Mouse (Mus musculus) neural tube, embryonic 12.5 days (tissue): ENCODE measurements at regions not wholly inside any gene's neighbourhood (a gene's known extent, or its start where the extent isn't known, plus 50 kb on each side); places are given as distances from the start of the nearest gene placed in this dataset.
A peak's percentile ranks its signal among the peaks of the same experiment; 100 is the strongest.
"Not testable (repeated sequence)": the region's sequence is repeated elsewhere in the genome, so short reads cannot be mapped to it uniquely, and the experiment has no call there.

Source experiments
- ATAC-seq: fragments of 200-750 bp; cut with Nextera tagmentation; 2 replicates; pipeline ENCODE4 v1.8.0; 2017; ENCODE audit warnings: low read depth, mild to moderate bottlenecking, moderate TSS enrichment, moderate library complexity; ENCODE audit not compliant: low FRiP score
- H3K27ac ChIP-seq: fragments of 300-500 bp; sonication (generic); 2 replicates; pipeline ENCODE4 v1.5.1; 2016
- H3K27me3 ChIP-seq: fragments of 300-500 bp; sonication (generic); replicated peaks from 2 replicates; pipeline ENCODE4 v1.6.1; 2016; ENCODE audit warnings: mild to moderate bottlenecking
- H3K36me3 ChIP-seq: fragments of 300-500 bp; sonication (generic); 2 replicates; pipeline ENCODE4 v1.6.1; 2016; ENCODE audit warnings: mild to moderate bottlenecking
- H3K4me1 ChIP-seq: fragments of 300-500 bp; sonication (generic); 2 replicates; pipeline ENCODE4 v1.6.1; 2016
- H3K4me2 ChIP-seq: fragments of 300-500 bp; sonication (generic); replicated peaks from 2 replicates; pipeline ENCODE4 v1.6.1; 2016; ENCODE audit warnings: mild to moderate bottlenecking
- H3K4me3 ChIP-seq: fragments of 300-500 bp; sonication (generic); 2 replicates; pipeline ENCODE4 v1.5.1; 2016
- H3K9ac ChIP-seq: fragments of 300-500 bp; sonication (generic); 2 replicates; pipeline ENCODE4 v1.6.1; 2016; ENCODE audit warnings: mild to moderate bottlenecking
- H3K9me3 ChIP-seq: fragments of 300-500 bp; sonication (generic); 2 replicates; pipeline ENCODE4 v1.6.1; 2016; ENCODE audit warnings: mild to moderate bottlenecking
- WGBS: fragments of 180-500 bp; shearing (Covaris S2); methylation state at CpG from one replicate; pipeline ENCODE4 v1.1.7; 2016; 5-methylcytosine and 5-hydroxymethylcytosine counted together

- not testable (repeated sequence) for H3K9me3 ChIP-seq, H3K4me2 ChIP-seq, H3K4me1 ChIP-seq, H3K4me3 ChIP-seq, H3K27ac ChIP-seq, H3K36me3 ChIP-seq, ATAC-seq, H3K9ac ChIP-seq, H3K27me3 ChIP-seq
- WGBS = 79% methylated on average over 10 of the region's 10 CpGs
These were observed 138.4 kb upstream of the Samt2 start for GRCm38 (mm10) chrX:154717526-154717925.

GRCm38 (mm10) chrX:154713641-154714255 is 134.6 kb upstream of the Samt2 start:
- Histone ChIP-seq H3K27ac (no peak overlapping the region), H3K4me2 (peak overlapping the region; percentile 53)
- ATAC-seq = peak; percentile 78

GRCm38 (mm10) chrX:154712576-154712975 is 133.4 kb upstream of the Samt2 start:
- H3K27me3 ChIP-seq, H3K4me1 ChIP-seq, H3K9me3 ChIP-seq, H3K4me2 ChIP-seq, ATAC-seq, H3K9ac ChIP-seq, H3K27ac ChIP-seq, H3K4me3 ChIP-seq, H3K36me3 ChIP-seq: not testable (repeated sequence)
- WGBS = 88% methylated on average over 8 of the region's 8 CpGs

More at GRCm38 (mm10) chrX:154713641-154714255, 134.6 kb upstream of the Samt2 start:
- no peaks in the 10 kb centered on the region for H3K4me1 ChIP-seq
- H3K27me3 ChIP-seq = no peaks in the 10 kb centered on the region
- H3K4me3 ChIP-seq = peak overlapping the region; percentile 22
- WGBS = 48% methylated on average over 23 of the region's 27 CpGs
- no peak overlapping the region; the same call in 1 of the 2 replicates for H3K9ac ChIP-seq
- no peaks in the 10 kb centered on the region for H3K36me3 ChIP-seq
- H3K9me3 ChIP-seq = no peaks in the 10 kb centered on the region

- H3K4me2 ChIP-seq, H3K27ac ChIP-seq, H3K9ac ChIP-seq, ATAC-seq, H3K27me3 ChIP-seq, H3K36me3 ChIP-seq, H3K9me3 ChIP-seq, H3K4me1 ChIP-seq, H3K4me3 ChIP-seq: not testable (repeated sequence)
- 96% methylated on average over 1 of the region's 2 CpGs for WGBS
These were observed 91.4 kb upstream of the Samt2 start for GRCm38 (mm10) chrX:154670529-154670928.
